Mouse (Mus musculus) brain, embryonic 14.5 days (tissue): Measurements from ENCODE around the gene Mpp2.

Experiments used
- CTCF ChIP-seq: fragments of 200-500 bp; IDR thresholded peaks from 2 replicates; pipeline ENCODE4 v1.5.1; 2012; ENCODE audit warnings: inconsistent platforms, mild to moderate bottlenecking, moderate library complexity, borderline replicate concordance; ENCODE audit not compliant: insufficient read depth, insufficient read length; ENCODE audit errors: extremely low read depth
- POLR2A ChIP-seq: fragments of 200-500 bp; IDR thresholded peaks from 2 replicates; pipeline ENCODE4 v1.6.1; 2012; ENCODE audit warnings: mild to moderate bottlenecking, inconsistent platforms, borderline replicate concordance; ENCODE audit not compliant: poor library complexity, insufficient read depth, insufficient read length, severe bottlenecking; ENCODE audit errors: extremely low read depth

- TF ChIP-seq CTCF (no peak), POLR2A (no peak)
These were observed 72.2 kb downstream of the Mpp2 start for GRCm38 (mm10) chr11:102016136-102016535.
